Mouse (Mus musculus) adrenal gland, adult 8-10 months (tissue): ENCODE measurements around the gene Sltm. TPM values are rescaled to one million over a fixed set of nuclear protein-coding genes. Genes with fewer than 3 reads are reported as not detected.
"Not testable (repeated sequence)": the region's sequence is repeated elsewhere in the genome, so short reads cannot be mapped to it uniquely, and the experiment has no call there.

Experiments
- DNase-seq: peaks from one replicate; pipeline ENCODE4 v3.0.0; 2022
- total RNA-seq, 4 experiments: library from RNA; stranded (reverse); gene quantifications; 2 replicates each; pipeline ENCODE4 v1.2.4; 2022

Gene Sltm
- 10 to 100 TPM; 25.6 to 66.3 (median 38.4) TPM for total RNA-seq

DNA sequence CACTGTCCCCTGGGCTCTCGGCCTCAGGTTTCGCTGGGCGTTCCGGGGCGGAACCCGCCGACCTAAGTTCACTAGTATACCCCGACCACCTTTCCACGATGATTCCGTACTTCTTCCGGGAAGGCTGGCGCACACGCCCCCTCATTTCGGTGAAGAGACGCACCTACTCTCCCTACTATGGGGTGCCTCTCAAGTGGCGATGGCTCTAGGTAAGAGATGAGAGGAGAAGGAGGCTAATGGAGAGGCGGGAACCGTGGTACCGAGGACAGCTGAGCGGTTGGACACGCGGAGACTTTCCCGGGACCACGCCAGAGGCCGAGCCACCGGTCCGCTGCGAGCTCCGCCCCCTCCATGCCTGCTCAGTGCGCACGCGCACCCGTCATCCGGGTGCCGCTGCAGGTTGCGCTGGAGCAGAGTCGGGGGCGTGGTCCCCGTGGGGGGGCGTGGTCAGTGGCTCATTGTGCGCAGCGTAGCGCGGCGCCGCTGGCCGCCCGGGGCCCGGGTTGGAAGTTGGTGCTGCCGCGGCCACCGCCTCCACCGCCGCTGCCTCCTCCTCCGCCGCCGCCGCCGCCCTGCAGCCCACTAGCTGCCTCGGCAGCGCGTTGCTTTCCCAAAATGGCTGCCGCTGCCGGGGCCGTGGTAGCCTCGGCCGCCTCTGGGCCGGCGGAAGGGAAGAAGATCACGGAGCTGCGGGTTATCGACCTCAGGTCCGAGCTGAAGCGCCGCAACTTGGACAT is at the start of gene Sltm:
Sltm (plus strand) TSS at position 450 of the 737 bp plus-strand sequence.
- peak; percentile 97 for DNase-seq

DNA sequence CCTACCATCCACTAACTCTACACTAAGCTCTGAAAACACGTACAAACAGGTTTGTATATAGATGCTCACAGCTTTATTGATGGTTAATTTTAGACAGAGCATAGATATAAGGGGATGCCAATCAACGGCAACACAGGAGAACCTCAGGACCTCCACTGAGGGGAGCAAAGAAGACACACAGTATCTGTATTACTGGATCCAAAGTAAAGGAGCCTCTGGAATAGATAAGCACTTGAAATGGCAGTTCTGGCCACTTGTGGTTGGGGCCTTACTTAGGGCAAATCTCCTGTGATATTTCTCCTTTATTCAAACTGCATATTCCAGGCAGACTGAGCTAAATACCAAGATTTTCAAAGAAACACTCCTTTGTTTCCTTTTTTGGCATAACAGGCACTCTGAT is 49.5 kb upstream of the Sltm start:
- DNase-seq, result no peak

DNA sequence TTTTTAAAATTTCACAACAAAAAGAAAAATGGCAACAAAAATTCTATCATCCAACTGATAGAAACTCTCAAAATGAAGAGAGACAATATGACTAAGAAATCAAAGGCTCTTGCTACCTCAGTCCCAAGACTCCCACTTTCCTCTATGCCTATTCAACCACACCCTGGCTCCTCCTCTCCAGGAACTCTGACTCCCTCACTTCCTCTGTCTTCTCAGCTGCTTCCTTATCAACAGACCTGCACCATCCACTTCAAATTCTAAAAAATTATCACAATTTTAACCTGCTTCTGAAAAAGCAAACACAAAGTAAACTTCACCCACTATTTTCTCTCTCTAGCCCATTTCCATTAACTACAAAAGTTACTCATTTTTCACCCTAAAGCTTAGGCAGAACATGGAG is 45.6 kb upstream of the Sltm start:
- no peak for DNase-seq

DNA sequence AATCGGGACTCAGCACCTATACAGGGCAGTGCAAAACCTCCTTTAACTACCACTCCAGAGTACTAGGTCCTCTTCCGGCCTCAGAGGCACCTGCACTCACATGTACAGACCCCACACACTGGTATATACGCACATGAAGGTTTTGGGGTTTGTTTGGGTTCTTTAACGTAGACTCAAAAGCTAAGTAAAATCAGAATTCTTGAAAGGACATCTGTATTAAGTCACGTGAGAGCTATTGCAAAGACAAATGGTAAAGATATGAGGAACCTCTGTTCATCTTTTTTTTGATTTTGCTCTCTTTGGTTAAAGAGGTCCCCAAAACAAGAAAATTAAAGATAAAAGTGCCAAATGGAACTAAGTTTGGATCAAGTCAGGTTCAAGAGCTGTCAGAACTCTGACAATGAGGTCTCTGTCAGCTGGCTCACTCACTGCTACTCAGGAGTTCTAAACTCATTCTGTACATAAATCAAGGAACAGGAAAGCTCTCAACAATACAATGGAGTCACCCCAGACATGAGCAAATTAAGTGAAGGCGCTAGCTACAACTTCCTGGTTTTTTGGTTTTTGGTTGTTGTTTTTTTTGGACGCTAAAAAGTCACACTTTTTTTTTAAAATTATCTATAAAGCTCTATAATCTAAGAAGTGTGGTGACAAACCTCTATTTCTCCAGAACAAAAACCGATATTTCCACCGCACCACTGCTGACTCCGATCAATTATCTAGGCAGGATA is 40.1 kb upstream of the Sltm start:
- no peak for DNase-seq

DNA sequence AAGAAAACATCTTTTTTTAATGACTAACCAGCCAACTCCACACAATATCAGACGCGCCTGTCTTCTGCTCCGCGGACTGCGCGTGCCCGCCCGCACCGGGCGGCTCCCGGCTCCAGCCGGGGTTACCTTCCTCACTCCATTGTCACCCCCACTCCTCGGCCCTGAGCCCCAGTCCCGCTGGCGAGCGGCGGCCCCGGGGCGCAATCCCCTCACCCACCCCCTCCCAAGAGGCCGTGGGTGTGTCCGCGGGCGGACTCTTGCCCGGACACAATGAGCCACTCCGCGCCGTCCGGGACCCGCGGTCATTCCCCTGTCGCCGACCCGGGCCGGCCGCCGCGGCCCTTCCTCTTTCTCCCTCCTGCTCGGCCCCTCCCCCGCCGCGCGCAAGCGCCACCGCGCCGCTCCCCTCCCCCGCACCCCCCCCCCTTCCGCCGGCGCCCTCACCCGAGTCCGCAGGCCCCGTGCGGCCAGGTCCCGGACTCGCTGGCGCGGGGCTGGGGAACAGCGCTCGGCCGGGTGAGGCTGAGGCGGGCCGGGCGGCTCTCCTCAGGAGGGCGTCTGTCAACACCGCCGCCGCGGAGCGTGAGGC is 39.4 kb upstream of the Sltm start:
- peak; percentile 38 for DNase-seq

DNA sequence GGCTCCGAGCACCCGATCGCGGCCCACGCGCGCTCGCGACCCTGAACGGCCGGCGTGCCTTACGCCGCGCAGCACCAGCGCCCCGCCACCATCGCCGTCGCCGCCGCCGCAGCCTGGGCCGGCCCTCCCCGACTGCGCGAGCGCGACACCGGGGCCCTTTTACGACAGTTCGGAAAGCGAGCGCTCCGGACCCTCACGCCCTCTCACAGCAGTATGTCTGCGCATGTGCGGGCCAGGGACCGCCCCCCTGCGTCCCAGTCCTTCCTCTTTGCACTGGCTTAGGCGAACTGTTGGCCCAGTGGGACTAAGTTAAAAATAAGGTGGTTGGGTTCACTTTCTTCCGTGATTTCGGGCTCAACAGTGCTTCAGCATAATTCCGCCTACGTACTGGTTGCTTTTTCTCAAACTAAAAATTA is 38.9 kb upstream of the Sltm start, which contains the start of gene Rnf111:
Rnf111 (minus strand) TSS at position 100 of the 416 bp plus-strand sequence.
- peak; percentile 96 for DNase-seq

DNA sequence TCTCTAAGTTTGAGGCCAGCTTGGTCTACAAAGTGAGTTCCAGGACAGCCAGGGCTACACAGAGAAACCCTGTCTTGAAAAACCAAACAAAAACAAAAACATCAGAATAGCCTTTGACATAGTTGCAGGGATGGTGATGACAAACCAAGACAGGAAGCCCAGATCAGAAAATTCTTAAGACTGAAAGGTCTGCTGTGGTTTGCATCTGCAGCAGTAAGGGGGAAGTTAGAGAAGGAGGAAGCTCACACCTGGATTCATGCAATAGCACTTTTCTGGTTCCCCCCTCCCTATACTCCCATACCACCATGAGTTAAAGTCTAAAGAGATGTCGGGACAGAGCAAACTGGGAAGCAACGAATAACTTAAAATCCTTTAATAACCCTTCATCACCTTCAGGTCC is 36.4 kb upstream of the Sltm start:
- no peak for DNase-seq

DNA sequence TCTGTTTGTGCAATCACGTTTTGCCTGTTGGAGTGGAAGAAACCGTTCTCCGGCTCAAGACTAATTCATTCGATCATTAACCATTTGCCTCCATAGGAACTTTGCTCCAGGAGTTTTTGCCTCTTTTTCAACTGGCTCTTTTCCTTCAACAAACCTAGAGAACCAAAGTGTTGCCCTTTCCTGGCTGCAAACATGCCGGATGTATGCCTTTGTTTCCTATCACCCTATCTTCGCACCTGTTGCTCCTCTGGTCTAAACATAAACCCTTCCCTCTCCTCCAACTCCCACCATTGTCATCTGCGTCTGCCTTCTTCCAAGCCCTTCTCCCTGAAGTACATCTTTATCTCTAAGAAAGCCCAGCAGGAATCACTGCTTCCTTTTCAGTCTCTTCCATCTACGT is 35.8 kb upstream of the Sltm start:
- DNase-seq, result no peak

DNA sequence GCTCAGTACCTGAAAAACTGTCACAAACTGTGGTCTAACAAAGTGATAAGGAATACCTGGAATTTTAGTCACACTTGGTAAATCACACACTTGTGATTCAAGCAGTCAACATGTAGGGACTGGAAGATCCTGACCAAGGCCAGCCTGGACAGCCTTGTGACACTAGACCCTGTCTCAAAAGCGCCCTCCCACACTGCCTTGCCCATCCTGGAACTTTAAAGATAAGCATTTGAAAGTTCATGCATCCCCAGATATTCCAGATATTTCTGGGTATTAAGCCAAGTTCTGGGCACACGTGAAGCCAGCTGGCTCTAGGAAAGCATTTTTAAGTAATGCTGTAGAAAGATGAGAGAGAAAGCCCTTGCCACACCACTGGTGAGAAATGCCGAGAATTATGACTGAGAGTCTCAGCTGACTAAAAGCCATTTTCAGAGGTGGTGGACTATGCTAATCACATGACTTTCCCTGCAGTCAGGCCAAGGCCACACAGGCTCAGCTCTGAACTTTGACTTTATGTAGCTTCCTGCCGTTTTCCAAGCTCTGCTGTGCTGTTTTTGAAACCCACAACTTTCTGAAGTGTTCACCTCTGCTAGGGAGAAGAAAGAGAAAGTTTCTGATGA is 32.5 kb upstream of the Sltm start:
- DNase-seq, result peak; percentile 37

DNA sequence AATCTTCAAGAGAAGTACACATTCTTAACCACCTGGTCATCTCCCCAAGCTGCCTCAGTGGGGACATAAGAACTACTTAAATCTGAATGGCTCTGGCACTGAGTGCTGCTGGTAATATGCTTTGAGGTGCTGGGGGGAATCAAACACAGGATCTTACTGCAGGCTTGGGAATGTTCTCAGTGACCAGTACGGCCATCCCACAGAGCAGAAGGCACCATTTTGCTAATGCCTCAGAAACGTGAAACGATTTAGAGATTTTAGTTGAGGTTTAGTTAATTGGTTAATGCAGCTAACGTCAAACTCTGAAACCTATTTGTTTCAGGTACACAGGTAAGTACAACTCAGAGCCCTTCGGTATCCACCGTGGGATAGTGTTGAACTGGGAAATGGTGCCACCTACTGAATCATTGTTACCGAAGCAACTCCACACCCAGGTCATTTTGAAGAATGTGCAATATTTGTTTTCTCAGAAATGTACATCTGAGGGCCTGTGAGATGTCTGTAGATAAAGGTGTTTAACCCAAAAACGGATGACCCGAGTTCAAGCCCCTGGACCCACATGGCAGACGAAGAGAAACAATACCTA is 31.5 kb upstream of the Sltm start:
- no peak for DNase-seq

DNA sequence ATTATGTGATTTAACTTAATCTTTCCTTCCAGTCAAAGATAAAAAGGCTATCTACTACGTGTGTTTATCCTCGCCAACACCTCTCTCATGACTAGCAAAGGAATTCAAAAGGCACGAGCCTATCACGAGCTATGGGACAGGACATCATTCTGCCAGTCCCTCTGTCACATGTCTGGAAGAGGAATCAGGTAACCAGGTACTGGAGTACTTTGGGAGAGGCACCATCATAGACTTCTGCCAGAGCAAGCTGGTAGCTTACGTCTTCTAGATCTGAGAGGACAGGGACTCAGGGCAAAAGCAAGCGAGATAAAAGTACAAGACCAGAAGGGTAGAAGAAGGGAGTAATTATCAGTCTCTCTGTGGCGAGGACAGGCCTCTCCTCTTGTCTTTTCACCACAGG is 30.9 kb upstream of the Sltm start:
- no peak for DNase-seq

DNA sequence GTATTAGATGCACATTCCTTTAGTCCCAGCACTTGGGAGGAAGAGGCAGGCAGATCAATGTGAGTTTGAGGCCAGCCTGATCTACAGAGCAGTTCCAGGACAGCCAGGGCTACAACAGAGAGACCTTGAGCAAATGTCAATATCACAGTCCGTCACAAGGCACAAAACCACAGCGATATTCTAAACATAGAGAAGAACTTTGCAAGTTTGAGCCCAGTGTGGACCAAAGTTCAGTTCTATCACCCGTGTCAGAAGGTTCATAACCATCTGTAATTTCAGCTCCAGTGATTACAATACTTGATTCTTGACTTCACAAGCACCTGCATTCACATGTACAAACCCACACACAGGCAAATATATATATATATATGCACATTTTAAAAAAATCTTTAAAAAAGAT is 21.9 kb upstream of the Sltm start:
- DNase-seq, result no peak

DNA sequence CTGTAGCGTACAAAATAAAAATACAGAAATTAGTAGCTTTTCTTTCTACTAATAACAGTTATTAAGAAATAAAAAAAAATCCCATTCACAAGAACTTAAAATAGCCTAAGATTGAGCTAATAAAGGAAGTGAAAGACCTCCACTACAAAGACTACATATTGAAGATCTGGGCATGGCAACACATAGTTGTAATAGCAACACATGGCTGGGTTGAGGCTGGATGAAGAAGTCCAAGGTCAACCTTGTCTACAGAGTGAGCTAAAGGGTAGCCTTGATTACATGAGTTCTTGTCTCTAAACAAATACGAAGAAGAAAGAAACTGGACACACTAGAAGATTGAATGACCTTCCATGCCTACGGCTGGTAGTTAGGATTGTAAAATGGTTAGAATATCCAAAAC is 18.7 kb upstream of the Sltm start:
- no peak for DNase-seq

DNA sequence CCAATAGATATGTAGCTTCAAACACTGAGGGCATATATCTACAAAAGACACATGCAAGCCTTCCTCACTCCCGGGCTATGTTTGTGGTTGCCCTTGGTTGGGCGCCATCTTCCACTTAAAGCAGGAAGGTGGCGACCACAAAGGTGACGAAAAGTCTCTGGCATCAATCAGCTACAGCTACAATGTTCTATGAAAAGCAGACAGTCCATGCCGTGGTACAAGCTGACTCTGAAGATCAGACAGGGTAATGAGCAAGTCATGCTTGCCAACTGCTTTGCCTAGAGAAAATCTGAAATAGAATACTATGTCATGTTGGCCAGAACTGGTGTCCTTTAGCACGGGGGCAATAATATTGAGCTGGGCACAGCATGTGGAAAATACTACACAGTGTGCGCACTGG is 18.2 kb upstream of the Sltm start:
- DNase-seq, result no peak

DNA sequence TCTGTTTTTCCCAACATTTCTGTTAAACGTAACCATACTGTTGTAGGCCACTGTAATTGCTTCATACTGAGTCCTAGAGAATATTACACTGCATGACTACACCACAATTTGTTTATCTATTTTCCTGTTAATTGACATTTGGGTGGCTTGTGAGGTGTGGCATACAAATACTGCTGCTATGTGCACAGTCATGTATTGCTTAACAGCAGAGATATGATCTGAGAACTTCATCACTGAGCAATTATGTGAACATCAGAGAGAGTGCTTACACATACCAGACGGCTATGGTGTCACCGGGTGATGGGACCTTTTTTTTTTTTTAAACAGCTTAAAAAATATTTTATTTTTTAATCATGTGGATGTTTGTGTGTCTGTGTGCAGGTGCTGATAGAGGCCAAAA is 9.2 kb upstream of the Sltm start:
- no peak for DNase-seq

DNA sequence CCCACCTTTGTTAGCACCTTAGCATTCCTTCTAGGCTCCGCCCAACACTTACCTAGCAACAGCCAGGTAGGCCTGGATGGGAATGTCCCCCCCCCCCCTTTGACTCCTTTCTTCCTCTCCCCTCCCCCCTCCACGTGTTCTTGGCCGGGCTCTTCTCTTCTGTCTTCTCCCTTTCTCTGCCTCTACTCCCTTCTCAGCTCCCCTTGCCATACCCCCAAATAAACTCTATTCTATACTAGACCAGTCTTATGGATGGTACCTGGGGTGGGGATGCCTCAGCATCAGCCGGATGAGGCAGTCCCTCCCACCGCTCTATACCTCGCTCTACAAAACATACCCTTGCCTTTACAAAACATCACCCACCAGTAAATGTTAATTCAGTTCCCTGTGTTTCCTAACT is 970 bp upstream of the Sltm start:
- DNase-seq, result no peak

DNA sequence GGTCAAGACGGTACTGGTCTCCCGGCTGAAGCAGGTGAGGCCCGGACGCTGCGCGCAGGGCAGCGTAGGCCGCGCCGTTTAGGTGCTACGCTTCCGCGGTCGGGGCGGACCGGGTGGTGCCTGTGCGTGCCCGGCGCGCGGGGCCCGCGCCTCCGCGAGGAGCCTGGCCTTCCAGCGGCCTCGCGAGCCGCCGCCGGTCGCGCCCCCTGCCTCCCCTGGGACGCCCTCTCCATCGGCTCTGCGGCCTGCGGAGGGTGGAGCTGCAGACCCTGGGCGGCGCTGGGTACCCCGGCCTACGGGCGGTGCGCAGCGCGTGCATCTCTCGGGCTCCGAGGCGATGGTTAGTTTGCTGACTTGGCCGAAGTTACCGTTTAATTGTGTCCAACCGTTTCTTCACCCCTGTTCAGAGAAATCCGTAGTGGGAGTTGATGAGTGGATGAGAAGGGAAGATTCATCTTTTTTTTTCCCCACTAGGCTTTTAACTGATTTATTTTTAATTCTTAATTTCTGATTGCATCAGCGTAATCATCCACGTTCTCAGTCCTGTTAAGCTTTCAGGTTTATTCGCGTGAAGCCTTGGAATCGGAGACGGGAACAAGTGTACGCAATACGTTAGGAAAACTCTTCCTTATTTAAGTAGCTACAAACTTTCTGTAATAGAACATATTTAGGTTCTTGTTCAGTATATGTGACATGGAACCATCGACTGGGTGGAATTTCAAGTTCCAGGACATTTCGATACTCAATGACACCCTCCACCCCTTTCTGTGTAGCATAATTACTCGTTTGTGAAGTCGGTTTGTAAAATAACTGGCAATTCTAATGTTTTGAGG is 710 bp downstream of the Sltm start:
- DNase-seq, result peak; percentile 44

DNA sequence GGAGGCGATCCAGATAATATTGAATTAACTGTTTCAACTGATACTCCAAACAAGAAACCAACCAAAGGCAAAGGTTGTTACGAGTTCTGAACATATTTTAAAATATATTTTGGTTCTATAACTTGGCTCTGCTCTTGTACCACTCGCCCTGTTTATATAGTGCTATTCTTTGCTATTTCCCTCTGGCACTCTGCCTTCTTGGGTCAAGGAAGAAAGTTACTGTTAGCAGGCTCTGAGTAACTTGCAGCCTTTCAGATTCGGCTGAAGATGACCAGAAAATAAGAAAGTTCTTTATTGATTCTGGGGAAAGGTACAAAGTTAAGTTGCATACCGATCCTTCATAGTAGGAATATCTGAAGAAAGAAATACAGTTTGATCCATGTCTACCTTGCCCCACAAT is 1.4 kb downstream of the Sltm start:
- no peak for DNase-seq

DNA sequence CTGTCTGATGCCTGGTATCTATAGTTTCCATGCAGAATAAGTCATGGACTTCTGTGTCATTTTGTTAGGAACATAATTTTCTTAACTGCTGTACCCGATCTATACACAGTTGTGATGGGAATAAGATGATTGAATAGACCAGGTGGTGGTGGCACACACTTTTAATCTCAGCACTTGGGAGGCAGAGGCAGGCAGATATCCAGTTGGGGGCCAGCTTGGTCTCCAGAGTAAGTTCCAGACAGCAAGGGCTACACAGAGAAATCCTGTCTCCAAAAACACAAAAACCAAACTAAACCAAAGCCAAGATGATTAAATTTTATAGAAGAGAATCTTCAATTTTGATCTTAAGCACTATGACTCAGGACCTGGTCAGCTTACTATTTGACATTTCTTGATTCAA is 2.3 kb downstream of the Sltm start:
- DNase-seq, result no peak

DNA sequence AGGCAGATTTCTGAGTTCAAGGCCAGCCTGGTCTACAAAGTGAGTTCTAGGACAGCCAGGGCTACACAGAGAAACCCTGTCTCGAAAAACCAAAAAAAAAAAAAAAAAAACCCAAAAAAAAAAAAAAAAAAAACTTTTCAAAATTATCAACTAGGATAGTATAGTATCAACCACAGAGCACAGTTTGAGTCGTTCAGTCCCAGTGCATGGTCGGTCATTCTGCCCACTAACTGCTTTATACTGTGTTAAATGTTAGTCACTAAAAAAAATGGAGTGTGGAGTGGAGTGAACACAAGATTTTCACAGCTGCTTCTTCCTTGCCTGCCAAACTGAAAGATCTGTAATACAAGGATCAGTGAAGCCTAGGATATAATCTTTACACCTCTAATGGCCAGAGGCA is 4.0 kb downstream of the Sltm start:
- DNase-seq, result not testable (repeated sequence)

DNA sequence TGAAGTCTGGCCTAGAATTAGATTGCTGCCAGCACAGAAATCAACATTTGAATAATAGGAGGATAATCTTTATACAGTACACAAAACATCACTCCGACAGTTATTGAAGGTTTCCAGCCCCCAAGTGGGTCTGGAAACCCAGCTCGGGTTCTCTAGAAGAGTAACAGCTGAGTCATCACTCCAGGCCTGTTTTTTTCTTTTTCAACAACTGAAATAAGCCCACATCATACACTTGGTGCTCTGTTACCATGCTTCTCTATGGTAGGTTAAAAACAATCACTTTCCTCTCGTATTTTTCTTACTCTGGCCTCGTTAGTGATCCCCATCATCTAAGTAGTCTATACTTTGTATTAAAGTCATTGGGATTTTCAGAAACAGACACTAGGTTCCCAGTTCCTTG is 5.8 kb downstream of the Sltm start:
- DNase-seq, result no peak

DNA sequence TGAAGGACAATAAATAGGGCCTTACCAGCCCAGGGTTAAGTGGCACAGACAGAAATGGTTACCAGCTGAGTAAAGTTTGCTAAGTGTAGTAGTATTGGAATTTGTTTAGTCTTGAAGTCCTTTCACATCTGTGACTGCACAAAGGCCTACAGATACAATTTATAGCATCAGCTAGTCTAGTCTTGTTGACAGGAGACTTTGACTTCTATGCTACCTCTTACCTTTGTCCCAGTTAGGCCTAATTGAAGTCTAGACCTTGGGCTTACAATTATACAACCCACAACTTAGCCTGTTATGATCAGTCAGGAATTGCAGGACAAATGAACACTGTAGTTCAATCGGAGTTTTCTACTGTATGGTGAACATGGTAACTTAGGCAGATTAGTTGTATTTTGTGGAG is 9.0 kb downstream of the Sltm start:
- no peak for DNase-seq
